Mouse (Mus musculus) myocyte (in vitro differentiated cells): ENCODE data around the gene Slc25a35.

ENCODE experiments used
- CEBPB ChIP-seq: IDR thresholded peaks from 2 replicates; pipeline ENCODE4 v1.6.1; 2011; ENCODE audit warnings: mild to moderate bottlenecking, moderate library complexity; ENCODE audit not compliant: poor library complexity, insufficient read depth, severe bottlenecking
- POLR2A ChIP-seq: IDR thresholded peaks from one replicate; pipeline ENCODE4 v1.6.1; 2011; ENCODE audit warnings: low read depth, mild to moderate bottlenecking, control low read depth, moderate library complexity; ENCODE audit not compliant: insufficient read length
- POLR2AphosphoS2 ChIP-seq: IDR thresholded peaks from one replicate; pipeline ENCODE4 v1.6.1; 2011; ENCODE audit warnings: low read depth, control low read depth; ENCODE audit not compliant: insufficient read length
- TCF12 ChIP-seq: IDR thresholded peaks from one replicate; pipeline ENCODE4 v1.6.1; 2011; ENCODE audit warnings: mild to moderate bottlenecking, control low read depth; ENCODE audit not compliant: poor library complexity, insufficient read depth, severe bottlenecking
- USF1 ChIP-seq: IDR thresholded peaks from one replicate; pipeline ENCODE4 v1.6.1; 2011; ENCODE audit warnings: low read depth, mild to moderate bottlenecking, control low read depth, moderate library complexity

DNA sequence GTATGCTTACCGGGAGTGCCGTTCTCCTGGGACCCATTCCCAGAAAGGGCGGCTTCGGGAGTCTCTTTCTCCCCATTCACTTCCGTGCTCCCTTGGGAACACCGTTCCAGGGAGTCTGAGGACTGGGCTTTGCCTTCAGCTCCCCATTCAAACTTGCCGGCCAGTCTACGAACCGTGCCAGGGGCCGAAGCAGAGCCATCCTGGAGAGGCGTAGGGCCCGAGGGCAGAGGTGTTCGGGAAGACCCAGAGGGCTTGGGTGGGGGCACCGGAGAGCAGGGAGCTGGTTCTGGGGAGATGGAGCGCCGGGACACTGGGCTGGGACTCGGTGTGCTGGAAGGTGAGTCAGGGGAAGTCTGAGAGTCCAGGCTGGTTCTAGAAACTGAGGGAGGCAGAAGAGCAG, 13.5 kb upstream of the Slc25a35 start:
- TF ChIP-seq TCF12: no peak
- no peak for TF ChIP-seq POLR2A
- no peak for TF ChIP-seq POLR2AphosphoS2
- TF ChIP-seq CEBPB: no peak
- no peak for TF ChIP-seq USF1
